Mouse (Mus musculus) right cerebral cortex, adult 18-20 months (tissue): ENCODE results near the gene Olfr16.

Experiments
- DNase-seq: peaks from one replicate; pipeline ENCODE4 v3.0.0; 2022; ENCODE audit warnings: mixed read lengths

Gene Olfr16

DNA sequence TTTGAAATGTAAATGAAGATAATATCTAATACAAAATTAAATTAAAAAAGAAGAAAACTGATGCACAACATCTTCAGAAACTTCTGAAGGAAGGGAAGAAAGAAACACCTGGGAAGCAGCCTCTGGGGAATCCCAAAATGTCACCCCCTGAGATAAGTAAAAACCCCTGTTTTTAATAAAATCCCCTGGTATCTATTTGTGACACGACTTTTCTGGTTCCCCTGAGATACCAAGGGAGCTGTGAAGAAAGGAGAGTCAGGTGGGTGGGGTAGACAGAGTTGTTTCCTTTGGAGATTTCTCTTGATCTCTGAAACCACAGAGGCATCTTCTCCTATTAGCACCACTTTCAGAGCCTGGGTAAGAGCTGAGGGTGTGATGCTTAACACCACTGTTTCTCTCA is at the start of gene Olfr16:
Olfr16 (plus strand) TSS at position 250 of the 400 bp plus-strand sequence.
- no peak for DNase-seq

DNA sequence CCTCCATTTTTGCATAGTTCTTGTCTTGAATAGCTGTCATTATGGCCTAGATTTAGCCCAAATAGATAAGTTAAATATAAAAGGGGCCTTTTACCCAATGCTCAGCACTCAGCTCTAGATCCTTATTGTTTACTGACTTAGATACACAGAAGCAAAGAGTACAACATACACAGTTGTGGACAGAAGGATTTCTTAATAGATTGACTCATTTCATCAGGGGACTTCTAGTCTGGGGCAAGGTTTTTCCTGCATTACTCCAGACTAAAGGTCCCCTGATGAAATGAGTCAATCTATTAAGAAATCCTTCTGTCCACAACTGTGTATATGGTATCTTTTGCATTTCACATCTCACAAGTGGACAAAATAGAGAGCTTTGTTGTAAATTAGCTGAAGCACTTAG is 46.9 kb upstream of the Olfr16 start:
- DNase-seq = no peak

DNA sequence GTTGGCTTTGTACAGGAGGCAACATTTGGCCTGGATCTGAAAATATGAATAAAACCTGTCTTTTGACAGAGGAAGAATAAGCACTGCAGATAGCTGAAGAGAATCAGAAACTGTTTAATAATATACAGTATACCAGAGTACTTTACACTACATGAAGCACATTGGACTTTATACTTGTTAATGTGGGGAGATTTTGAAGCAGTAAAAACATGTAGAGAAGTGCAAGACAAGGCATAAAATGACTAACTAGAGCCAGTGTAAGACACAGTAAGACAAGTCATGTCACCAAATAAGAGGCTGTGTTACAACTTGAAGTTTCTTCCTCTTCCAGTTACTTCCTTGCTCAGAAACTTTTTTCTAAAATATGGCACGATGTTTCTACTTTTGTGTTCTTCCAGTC is 33.1 kb upstream of the Olfr16 start:
- no peak for DNase-seq

DNA sequence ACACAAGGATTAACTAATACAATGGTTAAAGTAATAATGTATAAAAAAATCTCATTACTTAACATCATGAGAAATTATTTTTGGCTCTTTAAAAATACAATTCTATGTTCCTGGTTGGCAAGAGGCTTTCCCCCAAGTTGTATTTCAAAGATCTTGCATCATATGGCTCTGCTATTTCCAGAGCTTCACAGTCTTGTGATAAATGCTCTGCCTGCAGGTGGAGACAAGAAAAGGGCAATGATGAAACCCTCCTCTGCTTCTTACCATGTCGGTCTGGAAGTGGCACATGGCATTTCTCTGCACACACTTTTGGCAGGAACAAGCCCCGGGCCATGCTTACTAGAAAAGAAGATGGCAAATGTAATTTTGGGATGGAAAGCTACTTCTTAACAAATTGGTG is 31.8 kb upstream of the Olfr16 start:
- DNase-seq = no peak

DNA sequence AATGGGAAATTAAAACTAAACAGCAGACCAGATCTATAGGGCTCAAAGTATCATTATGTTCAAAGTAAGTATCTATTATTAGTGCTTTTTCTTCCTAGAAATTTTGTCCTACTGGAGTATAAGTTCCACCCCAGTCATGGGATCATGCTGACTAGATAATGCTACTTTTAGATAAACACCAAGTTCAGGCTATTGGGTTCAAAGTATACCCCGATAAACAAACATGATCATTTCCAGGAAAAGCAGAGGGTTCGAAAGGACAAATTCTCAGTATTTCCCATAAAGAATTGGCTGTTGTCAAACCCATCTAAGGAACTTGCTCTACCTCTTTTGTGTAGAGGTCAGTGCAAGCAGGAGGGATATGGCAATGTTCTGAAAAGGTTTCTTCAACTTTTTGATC is 18.0 kb upstream of the Olfr16 start:
- DNase-seq = no peak

DNA sequence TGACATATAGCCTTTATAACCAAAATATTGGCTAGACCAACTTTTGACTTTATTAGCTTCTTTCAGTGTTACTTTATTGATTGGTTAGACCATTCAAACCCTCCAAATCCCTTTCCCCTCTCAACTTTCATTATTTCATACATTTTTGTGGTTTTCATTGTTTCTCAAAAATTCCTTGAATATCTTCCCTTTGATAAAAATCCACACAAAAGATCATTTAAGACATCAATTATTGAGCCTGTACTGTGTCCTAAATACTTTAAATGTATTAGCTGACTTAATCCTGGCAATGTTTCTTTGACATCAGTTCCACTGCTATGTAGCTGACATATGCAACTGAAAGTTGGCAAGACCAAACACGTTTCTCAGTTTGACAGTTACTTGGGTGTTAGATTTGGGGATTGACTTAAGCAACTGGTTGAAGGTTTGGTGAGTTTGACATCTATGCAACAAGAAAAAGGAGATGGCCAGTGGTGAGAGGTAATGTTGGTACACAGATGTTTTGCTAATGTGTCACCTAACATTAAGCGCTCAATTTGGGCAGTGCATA is 1.0 kb downstream of the Olfr16 start:
- DNase-seq = no peak

DNA sequence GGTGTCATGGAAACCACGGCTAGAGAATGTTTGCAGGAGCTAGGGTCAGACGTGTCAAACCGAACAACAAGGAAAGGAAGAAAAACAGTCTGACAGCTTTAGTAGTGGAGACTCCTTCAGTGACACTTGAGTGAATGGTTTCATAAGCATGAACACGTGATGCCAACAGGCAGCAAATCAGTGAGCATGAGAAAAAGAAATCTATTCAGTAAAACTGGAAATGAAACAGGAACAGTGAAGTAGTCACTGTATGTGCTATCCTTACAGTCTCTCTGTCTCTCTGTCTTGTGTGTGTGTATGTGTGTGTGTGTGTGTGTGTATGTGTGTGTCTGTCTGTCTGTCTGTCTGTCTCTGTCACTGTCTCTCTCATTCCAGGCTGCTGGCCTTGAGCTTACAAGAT is 5.2 kb downstream of the Olfr16 start:
- no peak for DNase-seq

DNA sequence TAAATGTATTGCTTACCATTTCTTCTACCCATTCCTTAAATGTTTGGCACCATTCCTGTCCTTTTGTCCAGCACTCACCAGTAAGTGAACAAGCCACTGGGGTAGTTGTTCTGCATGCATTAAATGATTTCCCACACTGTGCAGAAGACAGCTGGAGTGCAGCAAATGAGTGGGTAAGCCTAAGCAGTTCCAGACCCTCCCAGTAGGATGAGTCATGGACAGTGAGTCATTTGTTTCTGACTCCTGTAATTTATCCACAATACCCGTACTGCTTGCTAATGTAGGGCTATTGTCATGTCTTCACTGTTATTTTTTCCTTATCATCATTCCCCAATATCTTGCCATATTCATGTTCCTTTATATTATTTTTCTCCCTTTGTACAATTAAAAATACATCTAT is 10.2 kb downstream of the Olfr16 start:
- DNase-seq = peak; percentile 58

DNA sequence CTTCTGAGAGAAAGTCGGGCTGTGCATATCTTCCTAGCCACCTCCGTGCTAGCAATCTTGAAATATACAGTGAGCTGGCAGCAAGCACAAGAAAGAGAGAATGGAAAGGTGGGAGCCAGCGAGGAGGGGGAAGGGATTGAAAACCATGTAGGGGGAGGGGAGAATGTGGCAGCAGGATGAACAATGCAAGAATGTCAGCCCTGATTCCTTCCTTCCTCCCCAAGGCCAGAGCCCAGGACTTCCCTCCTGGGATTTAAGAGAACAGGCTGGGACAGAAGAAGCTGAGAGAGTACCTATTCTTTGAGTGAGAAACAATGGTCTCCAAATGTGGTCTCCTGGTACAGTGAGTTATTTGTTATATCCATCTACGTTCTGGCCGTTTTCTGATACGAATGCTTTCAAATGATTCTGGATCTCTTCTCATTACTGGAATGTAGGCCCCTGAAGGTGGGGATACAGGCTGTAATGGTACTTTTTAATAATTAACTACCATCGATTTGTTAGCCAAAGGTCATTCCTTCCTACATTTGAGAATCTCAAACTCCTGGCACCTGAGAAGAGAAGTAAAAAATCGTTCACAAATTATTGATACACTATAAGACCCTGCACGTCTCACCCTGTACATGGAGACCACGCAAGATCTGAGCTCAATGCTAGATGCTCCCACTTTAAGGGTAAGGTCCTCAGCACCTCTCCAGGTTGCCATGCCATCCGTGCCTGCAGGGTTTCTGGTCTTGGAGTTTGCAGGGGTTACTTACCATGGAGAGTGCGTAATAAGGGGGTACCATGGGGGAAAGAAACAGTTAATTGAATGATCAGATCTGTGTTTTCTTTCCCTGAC is 39.8 kb downstream of the Olfr16 start:
- no peak for DNase-seq

DNA sequence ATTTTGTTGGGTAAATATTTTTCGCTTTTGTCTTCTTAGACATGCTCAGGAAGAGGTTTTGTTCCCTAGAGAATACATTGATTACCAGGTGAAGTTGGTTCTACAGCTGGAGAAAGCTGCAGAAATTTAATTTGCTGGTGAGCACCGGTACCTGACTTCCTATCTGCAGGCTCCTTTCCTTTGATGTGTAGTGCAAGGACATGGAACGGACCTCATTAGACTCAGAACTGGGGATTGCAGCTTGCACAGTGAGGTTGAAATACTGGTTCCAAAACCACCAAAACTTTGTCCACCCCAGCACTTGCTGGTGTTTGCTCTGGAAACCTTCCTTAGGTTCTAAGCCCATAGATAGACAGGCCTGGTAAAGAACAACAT is 40.4 kb downstream of the Olfr16 start:
- no peak for DNase-seq
